Mouse (Mus musculus): ENCODE data around the gene 2410002F23Rik.

- TF ChIP-seq GABPA (IDR thresholded peaks at IDR 0.05; ENCODE audit: insufficient replicate concordance, low read depth, low read length) (no peak), CTCF (conservative IDR thresholded peaks at IDR 0.05 in 1 of 2, IDR thresholded peaks at IDR 0.05 in 1 of 2; ENCODE audit: low read depth in 2 of 2, low read length in 2 of 2) (no peak), EP300 (IDR thresholded peaks at IDR 0.05; ENCODE audit: low read length) (no peak), CHD2 (IDR thresholded peaks at IDR 0.05; ENCODE audit: low read length) (no peak), ZNF384 (IDR thresholded peaks at IDR 0.05; ENCODE audit: low read depth, low read length) (no peak)
Observed at GRCm38 (mm10) chr7:44225076-44225475, 21.4 kb upstream of the 2410002F23Rik start, which contains the start of gene Klk1.

Measured in CH12.LX (cell line).